Mouse (Mus musculus): ENCODE measurements around the gene Olfr48. TPM values are rescaled to one million over a fixed set of nuclear protein-coding genes. Genes with fewer than 3 reads are reported as not detected.

Olfr48 gene
- polyA plus RNA-seq (2017; shearing (Covaris generic)) = not detected

- no peak for ATAC-seq
Observed at GRCm38 (mm10) chr2:89848105-89848504, at the start of gene Olfr48. Gene Olfr48 (minus strand): TSS chr2:89848205.

- no peak for ATAC-seq
Observed at GRCm38 (mm10) chr2:89878137-89878536, 30.1 kb upstream of the Olfr48 start, which contains the start of gene Olfr1257. Gene Olfr1257 (plus strand): TSS chr2:89878437.

DNA sequence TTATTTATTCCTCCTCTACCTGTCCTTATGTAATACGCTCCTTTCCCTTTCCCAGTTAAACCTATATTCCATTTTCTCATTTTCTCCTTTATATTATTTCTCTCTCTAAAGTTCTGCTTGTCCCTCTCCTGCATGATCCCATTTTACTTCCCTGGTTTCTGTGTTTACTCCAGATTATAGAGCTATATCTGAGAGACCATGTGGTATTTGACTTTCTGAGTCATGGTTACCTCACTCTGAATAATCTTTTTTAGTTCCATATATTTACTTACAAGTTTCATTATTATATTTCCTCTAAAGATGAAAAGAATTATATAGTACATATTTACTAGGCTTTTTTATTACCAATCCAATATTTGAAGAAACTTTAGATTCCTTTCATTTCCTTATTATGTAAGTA is 1.2 kb upstream of the Olfr48 start:
- no peak for ATAC-seq

DNA sequence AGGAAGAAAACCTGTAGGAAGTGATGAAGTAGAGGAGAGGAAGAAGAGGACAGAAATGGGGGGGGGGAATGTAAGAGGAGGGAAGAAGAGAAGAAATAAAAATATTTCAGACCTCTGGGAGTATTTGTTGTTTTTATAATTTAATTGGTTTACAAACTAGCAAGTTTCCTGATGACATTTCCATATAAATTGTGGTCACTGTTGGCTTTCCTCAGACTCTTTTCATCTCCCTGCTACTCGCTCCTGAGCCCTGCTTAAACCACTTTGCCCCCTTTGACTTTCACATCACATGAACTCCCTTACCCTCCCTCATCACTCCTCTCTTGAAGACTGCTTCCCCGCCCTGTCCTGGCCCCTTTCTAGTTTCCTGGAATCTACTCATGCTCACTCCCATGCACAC is 6.5 kb downstream of the Olfr48 start, which contains the start of gene Olfr1256:
TSS of gene Olfr1256 (minus strand) at position 101 of the 400 bp plus-strand sequence.
- no peak for ATAC-seq

GRCm38 (mm10) chr2:89820216-89820615 is 27.8 kb downstream of the Olfr48 start:
- no peak for ATAC-seq

DNA sequence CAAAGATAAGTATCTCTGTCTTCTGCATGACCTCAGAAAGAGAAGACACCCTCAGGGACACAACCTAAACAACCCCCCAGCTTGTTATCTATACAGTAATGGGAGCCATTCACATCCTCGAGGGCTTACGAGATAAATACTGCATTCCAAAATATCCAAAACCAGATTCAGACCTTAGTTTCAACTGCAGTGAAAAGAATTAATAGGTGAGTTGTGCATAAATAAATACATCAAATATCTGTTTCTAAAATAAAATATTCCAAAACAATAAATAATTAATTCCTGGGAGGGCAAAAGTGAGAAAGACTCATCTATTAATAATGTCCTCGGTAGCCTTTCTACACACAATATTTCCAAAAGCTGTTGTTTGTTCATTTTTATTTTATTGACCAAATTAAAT is 36.3 kb downstream of the Olfr48 start, which contains the start of gene Olfr1255:
TSS of gene Olfr1255 (plus strand) at position 301 of the 400 bp plus-strand sequence.
- no peak for ATAC-seq

DNA sequence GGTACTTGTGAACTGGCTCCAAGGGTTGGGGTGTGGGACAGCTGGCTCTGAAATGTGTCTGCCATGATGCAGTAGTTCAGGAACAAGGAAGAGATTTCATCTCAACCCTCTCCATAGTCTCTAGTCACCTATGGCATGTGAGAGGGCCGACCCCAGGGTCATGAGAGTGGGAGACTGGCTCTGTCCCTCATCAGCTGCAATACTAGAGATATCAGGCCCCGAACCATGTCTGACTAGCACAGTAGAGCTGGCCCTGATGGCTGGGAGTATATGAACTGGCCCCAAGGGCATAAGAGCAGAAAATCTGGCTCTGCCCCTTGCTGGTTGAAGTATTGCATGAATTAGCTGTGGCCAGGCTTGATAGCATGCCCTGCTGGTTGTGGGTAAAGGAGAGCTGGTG is 37.3 kb downstream of the Olfr48 start:
- ATAC-seq = no peak

- no peak for ATAC-seq
Observed at GRCm38 (mm10) chr2:89799583-89799982, 48.4 kb downstream of the Olfr48 start.

DNA sequence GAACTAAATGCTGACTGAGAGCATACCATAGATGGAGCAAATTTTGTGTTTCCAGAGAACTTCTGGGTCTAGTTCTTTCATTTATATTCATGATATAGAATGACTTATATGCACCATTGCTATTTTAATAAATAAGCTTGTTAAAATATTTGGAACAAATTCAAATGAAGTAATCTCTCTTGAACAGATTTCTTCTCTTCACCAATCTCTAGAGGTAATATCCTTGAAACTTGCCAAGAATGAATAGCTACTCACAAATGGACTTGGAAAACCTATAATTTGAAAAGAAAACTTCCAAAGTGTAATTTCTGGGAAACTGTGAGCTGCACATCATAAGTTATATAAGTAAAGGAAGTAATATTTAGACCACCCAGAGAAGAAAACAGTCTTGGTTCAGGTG is 54.5 kb downstream of the Olfr48 start, which contains the start of gene Olfr1254:
TSS of gene Olfr1254 (minus strand) at position 101 of the 400 bp plus-strand sequence.
- ATAC-seq = no peak

Other genes starting within 250 kb of the Olfr48 start
- under 1 TPM in 1 of 2 experiments, not detected in 1; 0.05 TPM for gene Olfr1247, start 234.1 kb downstream of the Olfr48 start, polyA plus RNA-seq (2017; shearing (Covaris generic))
- gene Olfr1248, start 230.0 kb downstream of the Olfr48 start, polyA plus RNA-seq (2017; shearing (Covaris generic)) = not detected
- not detected for gene Olfr1249, start 213.2 kb downstream of the Olfr48 start, polyA plus RNA-seq (2017; shearing (Covaris generic))
- gene Olfr1250, start 186.7 kb downstream of the Olfr48 start, polyA plus RNA-seq (2017; shearing (Covaris generic)) = not detected
- not detected for gene Olfr1251, start 176.3 kb downstream of the Olfr48 start, polyA plus RNA-seq (2017; shearing (Covaris generic))
- gene Olfr1252, start 123.2 kb downstream of the Olfr48 start, polyA plus RNA-seq (2017; shearing (Covaris generic)) = not detected
- gene Olfr1253, start 91.1 kb downstream of the Olfr48 start, polyA plus RNA-seq (2017; shearing (Covaris generic)) = under 1 TPM in 1 of 2 experiments, not detected in 1; 0.34 TPM
- gene Olfr1254, start 54.6 kb downstream of the Olfr48 start, polyA plus RNA-seq (2017; shearing (Covaris generic)) = not detected
- not detected for gene Olfr1255, start 36.2 kb downstream of the Olfr48 start, polyA plus RNA-seq (2017; shearing (Covaris generic))
- not detected for gene Olfr1256, start 6.7 kb downstream of the Olfr48 start, polyA plus RNA-seq (2017; shearing (Covaris generic))
- not detected for gene Olfr1257, start 30.2 kb upstream of the Olfr48 start, polyA plus RNA-seq (2017; shearing (Covaris generic))
- gene Olfr1258, start 79.1 kb upstream of the Olfr48 start, polyA plus RNA-seq (2017; shearing (Covaris generic)) = under 1 TPM in 1 of 2 experiments, not detected in 1; 0.09 TPM
- not detected for gene Olfr1259, start 100.5 kb upstream of the Olfr48 start, polyA plus RNA-seq (2017; shearing (Covaris generic))
- gene Olfr1260, start 126.1 kb upstream of the Olfr48 start, polyA plus RNA-seq (2017; shearing (Covaris generic)) = not detected
- gene Olfr1261, start 143.0 kb upstream of the Olfr48 start, polyA plus RNA-seq (2017; shearing (Covaris generic)) = not detected
- gene Olfr1262, start 151.9 kb upstream of the Olfr48 start, polyA plus RNA-seq (2017; shearing (Covaris generic)) = not detected
- not detected for gene Olfr1263, start 163.9 kb upstream of the Olfr48 start, polyA plus RNA-seq (2017; shearing (Covaris generic))
- gene Olfr1264, start 177.4 kb upstream of the Olfr48 start, polyA plus RNA-seq (2017; shearing (Covaris generic)) = not detected
- gene Olfr1265, start 187.1 kb upstream of the Olfr48 start, polyA plus RNA-seq (2017; shearing (Covaris generic)) = not detected
- not detected for gene Olfr140, start 215.4 kb upstream of the Olfr48 start, polyA plus RNA-seq (2017; shearing (Covaris generic))

All from CD4-positive, CD25-positive, alpha-beta regulatory T cell, adult 4 months (primary cell).